Mouse (Mus musculus): ENCODE results near the gene Gm17657.

- TF ChIP-seq CTCF (IDR thresholded peaks at IDR 0.05; ENCODE audit: low read depth) (no peak), EP300 (IDR thresholded peaks at IDR 0.05; ENCODE audit: low read depth) (no peak)
These were observed 57.7 kb downstream of the Gm17657 start for GRCm38 (mm10) chr17:29491591-29492268.
